Mouse (Mus musculus): ENCODE results near the gene Slc1a5.

Gene Slc1a5

DNA sequence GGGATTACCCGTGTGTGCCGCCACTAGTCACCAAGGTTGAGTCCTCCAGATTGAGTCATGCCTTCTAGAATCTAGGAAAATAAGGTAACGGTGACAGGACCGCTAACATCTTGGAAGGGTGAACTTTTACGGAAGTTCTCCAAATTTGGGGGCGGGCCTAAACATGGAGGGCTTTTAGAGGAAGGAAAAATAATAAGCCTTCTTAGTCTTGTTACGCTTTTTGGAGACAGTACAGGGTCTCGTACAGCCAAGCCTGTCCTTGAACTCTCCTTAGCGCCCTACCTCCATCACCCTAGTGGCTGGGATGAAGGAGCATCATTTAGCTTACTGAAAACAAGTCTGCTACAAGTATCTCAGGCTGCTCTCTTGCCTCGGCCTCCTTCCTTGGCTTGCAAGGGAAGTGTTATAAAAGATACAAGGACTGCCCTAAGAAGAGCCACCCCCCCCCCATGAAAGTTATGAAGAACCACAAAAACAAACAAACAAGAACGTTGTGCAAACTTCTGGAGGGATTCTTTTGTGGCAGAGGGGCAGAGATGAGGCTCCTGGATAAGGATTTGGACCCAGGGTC is 1.5 kb downstream of the Slc1a5 start:
- no peak for DNase-seq (ENCODE audit: low spot score in 2 of 2)

DNA sequence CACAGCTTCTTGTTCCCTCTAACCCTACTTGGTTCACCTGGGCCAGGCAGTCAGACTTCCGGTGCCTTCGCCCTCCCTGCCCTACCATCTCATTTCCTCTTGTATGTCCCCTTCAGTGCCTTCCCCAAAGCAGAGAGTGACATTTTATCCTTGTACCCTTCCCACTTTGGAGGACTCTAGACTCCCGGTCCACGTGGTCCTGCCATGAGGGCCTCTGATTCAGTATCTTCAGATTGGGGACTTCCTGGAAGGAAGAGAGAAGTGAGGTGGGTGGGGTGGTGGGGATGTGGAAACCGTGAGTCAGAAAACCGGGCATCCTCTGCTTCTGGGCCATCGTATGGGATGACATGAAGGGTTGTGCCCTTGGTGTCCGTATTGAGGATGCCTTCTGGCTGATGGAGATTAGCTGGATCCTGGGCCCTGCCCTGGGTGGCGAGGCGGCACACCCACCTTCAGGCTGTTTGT is 2.1 kb downstream of the Slc1a5 start:
- no peak for DNase-seq (ENCODE audit: low spot score in 2 of 2)

DNA sequence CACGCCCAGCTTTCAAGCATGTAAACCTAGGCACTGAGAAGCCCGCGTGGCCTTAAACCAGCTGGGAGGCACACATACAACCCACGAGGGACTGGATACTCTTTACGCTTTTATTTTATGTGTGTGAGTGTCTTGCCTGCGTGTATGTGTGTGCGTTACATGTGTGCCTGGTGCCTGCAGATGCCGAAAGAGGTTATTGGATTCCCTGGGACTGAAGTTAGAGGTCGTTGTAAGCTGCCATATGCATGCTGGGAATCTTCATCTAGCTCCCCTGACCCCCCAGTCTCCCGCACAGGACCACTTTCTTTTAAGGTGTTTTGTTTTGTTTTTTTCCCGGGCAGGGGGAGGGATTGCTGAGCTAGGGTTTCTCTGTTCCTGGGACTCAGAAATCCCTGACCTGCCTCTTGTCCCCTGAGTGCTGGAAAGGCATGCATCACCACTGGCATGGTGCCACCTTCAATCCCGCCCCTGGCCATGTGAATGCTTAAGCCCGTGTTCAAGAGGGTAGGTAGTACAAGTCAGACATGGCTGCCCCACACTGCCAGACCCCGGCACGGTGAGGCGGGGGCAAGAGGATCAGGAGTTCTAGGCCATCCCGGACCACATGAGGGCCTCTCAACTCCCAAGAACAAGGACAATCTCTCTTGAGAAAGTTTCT is 2.7 kb downstream of the Slc1a5 start:
- DNase-seq (ENCODE audit: low spot score in 2 of 2), result peak; percentile 48 to 71

DNA sequence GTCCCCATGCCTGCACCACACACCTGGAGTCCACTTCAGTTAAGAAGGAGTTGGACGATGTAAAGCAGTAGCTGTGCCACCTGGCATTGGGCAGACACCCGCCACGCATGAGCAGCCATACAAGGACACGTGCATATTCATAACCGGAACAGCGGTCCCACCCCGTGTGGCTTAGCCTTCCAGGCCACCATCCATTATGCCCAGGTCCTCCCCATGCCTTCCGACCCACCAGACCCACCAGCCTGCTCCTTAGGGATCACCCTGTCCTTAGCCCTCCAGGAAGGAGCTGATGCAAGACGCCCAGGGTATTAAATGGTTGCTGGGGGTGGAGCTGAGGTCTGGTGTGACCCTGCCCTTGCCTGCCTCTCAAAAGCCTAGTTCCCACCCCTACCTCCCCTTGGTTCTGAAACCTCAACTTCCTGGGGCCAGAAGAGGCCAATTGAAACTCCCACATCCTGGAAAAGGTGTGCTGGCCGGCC is 3.4 kb downstream of the Slc1a5 start:
- no peak for DNase-seq (ENCODE audit: low spot score in 2 of 2)

DNA sequence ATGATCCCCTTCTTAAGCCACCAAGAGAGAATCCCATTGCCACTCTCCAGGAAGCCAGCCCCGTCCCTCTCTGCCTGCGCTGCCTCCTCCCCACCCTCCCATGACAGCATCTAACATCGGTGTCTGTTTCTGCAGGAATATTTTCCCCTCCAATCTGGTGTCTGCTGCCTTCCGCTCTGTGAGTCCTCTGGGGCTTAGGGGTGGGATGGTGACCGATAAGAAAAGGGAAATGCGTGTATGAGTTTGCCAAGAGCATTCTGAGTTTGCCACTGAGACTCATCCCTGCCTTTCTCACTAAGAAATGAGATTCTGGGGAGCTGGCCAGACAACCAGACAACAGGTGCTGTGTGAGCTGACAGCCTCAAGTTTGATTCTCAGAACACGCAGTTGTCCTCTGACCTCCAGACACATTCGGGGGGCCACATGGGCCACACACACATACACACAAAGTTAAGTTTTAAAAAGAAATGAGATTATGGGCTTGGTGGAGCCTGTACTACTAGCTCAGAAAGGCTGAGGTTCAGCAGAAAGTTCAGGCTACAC is 4.5 kb downstream of the Slc1a5 start:
- no peak for DNase-seq (ENCODE audit: low spot score in 2 of 2)

DNA sequence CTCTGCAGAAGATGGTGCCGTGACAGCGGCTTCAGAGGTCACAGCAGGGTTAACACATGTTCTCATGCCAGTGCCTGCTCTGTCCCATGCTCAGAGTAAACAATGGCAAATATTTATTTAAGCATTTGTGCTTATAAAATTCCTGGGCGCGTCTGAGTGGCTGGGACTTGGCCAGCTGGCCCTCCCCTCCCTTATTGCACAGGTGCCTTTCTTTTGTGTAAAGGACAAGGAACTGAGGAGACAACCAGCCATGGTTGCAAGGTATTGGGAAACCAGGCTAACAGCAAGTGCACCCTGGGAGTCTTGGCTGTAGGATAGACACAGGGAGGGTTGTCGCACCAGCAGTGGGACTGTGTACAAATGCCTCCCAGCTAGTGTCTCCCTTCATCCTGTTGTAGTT is 11.2 kb downstream of the Slc1a5 start:
- DNase-seq (ENCODE audit: low spot score in 2 of 2), result no peak

DNA sequence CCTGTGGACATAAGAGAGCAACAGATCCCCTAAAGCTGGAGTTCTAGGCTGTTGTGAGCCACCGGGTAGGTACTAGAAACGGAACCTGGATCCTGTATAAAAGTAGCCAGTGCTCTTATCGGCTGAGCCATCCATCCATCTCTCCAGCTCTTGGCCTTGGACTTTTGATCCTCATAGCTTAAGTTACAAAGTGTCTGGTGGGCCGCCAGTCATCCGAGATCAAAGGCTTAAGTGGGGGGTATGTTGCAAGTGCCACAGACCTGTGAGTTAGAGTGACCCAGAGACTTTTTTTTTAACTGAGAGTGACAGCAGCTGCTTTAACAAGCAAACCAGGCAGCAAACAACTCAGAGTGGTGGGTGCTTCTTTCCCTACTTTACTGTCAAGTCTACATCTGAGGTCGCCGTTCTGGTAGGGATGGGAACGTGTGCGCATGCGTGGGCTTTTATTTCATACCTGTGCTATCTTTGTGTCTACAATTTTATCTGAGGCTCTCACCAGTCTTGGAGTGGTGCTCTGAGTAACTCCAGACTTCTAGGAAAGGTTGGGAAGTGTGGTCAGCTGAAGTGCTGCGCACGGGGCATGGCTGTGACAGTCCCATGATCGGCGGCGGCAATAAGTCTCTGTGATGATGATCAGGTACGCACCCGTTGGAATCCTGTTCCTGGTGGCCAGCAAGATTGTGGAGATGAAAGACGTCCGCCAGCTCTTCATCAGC is 12.0 kb downstream of the Slc1a5 start:
- DNase-seq (ENCODE audit: low spot score in 2 of 2), result no peak

DNA sequence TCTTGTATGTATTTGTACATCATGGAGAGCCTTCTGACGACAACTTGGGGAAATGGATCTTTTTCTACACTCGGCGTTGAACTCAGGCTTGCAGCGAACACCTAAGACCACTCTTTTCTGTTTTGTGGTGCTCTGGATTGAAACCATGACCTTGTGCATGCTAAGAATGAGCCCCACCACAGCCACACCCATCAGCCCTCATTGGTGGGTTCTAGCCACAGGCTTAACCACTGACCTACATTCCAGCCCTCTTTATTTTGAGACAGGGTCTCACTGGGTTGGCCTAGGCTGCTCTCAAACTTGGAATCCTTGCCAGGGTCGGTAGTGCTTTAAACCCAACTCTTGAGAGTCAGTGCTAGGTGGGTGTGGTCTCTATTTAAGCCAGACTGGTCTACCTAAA is 13.7 kb downstream of the Slc1a5 start:
- no peak for DNase-seq (ENCODE audit: low spot score in 2 of 2)

DNA sequence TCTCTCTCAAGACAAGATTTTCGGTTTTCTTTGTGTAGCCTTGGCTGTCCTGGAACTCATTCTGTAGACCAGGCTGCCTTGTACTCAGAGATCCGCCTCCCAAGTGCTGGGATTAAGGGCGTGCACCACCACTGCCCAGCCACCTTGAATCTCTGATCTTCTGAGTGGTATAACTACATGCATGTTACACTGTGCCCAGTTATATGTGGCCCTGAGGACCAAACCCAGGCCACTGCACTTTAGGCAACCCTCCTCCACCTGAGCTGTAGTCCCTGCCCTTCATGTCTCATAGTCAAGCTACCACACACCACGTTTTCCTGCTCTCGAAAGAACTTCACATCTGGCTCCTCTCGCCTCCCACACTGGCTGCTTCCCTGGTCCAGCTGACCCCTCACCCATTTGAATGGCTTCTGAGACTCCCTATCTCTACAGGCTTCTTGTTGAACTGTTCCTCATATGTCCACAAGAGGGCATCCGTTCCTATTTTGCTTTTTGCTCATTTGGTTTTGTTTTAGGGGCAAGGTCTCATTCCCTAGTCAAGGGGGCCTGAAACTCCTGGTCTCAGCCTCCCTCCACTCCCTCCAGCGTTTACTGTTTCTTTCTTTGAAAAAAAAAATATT is 23.4 kb downstream of the Slc1a5 start:
- no peak for DNase-seq (ENCODE audit: low spot score in 2 of 2)

DNA sequence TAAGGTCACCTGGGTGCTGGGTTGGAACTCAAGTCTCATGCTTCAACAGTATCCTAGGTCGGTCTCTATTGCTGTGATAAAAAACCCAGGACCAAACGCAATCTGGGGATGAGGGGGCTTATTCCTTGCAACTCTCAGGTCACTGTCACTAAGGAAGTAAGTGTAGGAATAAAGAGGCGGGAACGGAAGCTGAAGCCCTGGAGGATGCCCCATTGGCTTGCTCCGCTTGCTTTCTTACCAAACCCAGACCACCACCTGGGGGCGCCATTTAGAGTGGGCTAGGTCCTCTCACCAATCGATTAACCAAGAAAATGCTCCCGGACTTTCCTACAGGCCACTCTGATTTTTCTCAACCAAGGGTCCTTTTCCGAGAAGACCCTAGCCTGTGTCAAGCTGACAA is 26.8 kb downstream of the Slc1a5 start:
- no peak for DNase-seq (ENCODE audit: low spot score in 2 of 2)

DNA sequence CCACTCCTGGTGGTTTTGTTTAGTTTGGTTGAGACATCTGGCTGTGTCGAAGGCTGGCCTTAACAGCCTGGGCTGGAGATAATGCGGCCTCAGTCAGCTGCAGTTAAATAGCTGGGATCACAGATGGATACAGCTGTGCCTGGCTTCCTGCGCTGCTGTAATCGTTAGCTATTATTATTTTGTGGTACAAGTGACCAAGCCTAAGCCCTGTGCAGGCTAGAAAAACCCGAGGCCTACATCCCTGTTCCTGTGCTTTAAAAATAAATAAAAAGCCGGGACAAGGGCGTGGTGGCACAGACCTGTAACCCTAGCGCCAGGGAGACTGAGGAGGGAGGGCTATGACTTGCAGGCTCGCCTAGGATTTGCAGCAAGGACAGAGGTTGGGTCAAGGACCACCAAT is 27.5 kb downstream of the Slc1a5 start:
- DNase-seq (ENCODE audit: low spot score in 2 of 2), result no peak

DNA sequence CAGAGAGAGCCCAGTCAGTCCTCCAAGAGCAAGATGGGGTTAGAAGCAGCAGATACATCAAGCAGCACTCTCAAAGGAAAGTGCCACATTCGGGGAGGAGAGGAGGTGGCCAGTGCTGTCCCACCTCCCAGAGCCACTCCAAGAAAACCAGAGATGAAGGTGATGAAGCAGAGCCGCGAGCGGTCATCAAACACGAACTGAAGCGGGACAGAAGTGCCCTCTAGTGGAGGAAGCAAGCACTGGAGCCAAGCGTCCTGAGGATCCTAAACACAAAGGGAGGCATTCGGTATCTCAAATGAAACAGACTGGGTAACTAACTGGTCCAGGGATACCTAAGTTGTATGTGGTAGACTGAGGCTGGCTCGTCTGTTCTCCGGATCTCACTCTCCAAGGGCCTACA is 28.6 kb downstream of the Slc1a5 start:
- DNase-seq (ENCODE audit: low spot score in 2 of 2), result peak; percentile 47 to 77

DNA sequence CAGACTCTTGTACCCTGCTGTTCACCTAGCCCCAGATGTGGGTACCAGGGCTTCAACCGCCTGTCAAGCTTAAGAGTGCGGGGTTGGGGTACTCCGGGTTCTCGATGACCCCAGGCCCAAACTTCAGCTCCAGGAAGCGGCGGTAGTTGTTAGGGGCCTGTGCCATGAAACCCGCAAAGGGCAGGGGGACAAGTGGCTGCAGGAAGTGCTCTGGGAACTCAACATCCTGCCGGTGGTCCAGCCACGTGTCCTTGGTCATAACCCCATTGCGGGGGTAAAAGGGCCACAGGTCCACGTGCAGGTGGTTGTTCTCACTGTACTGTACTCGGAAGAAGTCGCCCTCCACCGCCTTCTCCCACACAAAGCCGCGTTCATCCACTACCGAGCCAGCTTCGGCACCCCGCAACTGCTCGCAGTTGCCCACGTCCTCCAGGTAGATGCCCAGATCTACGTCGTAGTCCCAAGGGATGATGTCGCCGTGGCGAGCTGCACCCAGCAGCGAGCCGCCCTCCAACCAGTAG is 29.3 kb downstream of the Slc1a5 start:
- no peak for DNase-seq (ENCODE audit: low spot score in 2 of 2)

DNA sequence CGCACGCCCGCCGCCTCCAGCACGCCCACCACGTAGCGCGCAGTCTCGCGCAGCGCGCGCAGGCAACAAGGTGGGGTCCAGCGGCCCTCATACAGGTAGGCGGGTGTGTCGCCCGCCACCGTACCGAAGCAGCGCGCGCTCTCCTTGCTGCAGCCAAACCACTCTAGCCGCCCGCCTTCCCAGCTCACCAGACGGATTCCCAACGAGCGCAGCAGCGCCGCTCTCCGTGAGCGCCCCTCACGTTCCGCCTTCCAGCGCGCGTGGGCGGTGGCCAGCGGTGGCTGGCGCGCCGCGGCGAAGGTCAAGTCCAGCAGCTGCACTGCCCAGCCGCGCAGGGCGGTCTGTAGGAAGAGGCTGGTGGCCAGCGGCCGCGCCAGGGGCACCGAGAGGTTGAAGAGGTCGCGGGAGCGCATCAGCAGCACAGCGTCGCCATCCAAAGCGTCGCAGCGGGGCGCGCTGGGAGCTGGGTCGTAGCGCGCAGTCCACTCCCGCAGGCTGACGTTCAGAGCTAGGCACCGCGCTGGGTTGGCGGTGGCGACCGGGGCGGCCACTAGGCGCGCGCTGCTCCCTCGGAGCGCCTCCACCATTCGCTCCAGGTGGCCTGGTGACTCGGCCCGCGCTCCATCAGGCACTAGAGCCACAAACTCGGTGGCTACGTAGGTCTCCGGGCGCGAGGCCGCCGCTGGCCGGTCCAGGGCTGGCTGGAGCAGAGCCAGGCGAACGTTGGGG is 29.9 kb downstream of the Slc1a5 start:
- DNase-seq (ENCODE audit: low spot score in 2 of 2), result peak in 1 of 2 experiments; percentile 33

DNA sequence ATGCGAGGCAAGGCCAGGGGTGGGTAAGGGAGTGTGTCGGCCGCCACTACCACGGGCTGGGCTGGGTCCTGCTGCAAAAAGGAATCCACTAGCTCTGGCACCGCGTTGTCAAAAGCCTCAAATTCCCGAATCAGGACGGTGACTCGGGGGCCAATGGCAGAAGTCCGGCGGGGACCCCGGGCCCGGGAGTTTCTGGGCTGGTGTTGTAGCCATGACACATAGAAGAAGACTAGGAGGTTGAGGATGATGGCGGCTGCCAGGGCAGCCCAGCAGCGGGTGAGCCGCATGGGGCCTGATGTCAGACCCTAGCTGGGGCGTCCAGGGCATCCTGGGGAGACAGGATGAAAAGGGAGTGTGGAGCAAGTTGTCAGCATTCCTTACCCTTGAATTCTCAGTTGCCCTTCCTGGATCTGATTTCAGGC is 30.5 kb downstream of the Slc1a5 start:
- DNase-seq (ENCODE audit: low spot score in 2 of 2), result no peak

DNA sequence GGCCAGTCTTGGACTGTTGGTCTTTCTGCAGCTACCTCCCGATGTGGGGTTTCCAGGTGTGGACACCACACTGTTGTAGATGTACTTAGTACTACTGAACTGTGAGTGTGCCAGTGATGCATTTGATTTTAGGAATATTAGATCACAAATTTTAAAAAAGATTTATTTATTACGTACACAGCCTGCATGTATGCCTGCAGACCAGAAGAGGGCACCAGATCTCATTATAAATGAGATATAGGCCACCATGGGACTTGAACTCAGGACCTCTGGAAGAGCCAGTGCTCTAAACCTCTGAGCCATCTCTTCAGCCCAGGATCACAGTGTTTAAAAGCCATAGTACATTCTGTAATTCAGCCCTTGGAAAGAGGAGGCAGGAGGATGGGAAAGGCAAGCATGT is 31.4 kb downstream of the Slc1a5 start:
- no peak for DNase-seq (ENCODE audit: low spot score in 2 of 2)

DNA sequence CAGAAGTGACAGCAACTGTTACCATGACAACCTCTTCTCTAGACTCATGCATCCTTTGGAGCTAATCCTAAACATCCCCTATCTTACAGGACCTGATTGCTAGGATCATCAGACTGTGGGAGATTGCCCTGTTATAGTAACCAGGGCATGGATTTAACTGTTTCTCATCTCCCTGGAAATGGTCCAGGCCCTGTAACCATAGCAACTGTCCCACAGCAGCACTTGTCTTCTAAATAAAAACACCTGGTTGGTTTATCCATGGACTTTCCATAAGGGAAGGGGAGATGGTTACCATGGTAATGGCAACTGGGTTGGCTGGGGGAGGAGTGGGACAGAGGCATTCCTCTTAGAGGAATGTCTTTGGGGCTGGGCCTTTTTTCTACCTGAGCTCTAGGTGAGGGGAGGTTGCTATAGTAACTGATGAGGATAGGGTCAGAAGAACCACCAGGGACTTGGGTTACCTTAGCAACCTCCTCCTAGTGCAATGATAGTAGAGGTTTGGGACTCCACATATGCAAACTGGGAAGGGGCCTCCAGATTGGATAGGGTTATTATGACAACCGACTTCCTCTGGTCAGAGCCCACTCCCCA is 34.3 kb downstream of the Slc1a5 start, which contains the start of gene Strn4:
Gene Strn4 (plus strand): TSS at position 539 of the 591 bp plus-strand sequence.
- no peak for DNase-seq (ENCODE audit: low spot score in 2 of 2)

DNA sequence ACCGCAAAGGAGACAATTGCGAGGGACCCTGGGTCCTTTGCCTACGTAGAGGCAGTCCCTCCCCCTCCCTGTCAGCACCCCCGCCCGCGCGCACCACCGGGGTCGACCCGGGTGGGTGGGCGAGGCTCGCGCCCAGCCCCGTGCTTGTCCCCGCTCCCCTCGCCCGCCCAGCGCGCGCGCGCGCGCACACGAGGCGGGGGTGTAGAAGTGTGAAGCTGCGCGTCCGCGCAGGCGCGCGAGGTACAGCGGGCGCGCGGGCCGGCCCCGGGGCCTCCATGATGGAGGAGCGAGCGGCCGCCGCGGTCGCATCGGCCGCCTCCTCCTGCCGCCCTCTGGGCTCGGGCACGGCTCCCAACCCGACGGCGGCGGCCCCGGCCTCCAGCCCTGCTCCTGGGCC is 34.9 kb downstream of the Slc1a5 start:
- DNase-seq (ENCODE audit: low spot score in 2 of 2), result peak; percentile 75 to 76

DNA sequence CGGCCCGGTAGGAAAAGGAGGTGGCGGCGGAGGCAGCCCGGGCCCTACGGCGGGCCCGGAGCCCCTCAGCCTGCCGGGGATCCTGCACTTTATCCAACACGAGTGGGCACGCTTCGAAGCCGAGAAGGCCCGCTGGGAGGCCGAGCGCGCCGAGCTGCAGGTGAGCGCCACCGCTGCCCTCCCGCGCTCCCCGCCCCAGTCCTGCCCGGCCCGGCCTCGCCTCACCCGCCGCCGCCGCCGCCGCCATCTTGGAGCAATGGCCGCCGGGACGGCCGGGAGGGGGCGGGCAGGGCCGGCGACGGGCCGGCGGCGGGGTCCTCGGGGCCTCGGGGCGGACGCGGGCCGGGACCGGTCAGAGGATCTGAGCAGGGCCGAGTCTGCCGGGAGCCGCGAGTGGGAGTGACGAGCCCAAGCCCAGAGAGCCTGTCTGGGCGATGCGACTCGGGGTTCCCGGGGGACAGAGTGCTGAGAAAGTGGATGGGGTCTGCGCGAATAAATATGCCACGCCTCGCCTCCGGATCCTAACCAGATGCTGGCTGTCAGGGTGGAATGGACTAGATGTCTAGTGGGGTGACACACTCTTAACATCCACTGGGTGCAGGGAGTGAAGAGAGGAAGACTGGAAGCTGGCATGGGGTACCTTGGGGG is 35.5 kb downstream of the Slc1a5 start, which contains the start of gene Fkrp:
Gene Fkrp (minus strand): TSS at position 258 of the 648 bp plus-strand sequence.
- peak in 1 of 2 experiments; percentile 52 for DNase-seq (ENCODE audit: low spot score in 2 of 2)

DNA sequence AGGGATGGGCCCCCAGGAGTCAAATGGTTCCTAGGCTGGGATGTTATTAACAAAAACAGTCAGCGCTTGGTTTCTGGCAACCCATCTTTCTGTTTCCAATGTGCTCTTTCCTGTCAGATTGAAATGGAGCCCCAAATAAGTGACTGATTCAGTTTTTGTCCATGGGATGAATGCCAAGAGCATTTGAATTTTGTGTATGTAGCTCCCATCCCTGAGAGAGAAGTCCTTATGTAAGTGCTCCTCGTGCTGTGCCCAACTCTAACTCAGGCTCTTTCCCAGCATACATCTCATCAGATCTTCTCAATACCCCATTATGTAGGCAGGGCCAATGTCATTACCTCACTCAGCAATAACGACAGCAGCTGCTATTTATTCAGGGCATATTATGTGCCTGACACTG is 36.6 kb downstream of the Slc1a5 start:
- no peak for DNase-seq (ENCODE audit: low spot score in 2 of 2)

Data from urinary bladder, postnatal 4 days (tissue).